Mouse (Mus musculus): ENCODE data around the gene C130050O18Rik.

DNA sequence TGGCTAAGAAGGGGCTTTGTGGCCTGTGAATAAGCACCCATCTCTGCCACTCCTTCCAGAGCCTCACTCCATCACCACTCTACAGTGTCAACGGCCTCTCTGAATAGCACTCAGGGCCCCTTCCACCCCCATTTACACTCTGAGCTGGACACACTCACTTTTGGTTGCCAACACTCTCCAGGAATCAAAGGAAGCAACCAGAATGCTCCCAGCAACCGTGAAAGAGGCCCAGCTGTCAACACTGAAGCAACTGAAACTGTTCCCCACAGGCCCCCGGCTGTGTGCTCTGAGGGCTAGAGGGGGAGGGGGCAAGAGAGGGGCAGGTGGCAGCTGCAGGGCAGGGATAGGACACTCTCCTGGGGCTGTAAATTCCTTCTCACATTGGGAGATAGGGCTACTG lies 13.6 kb downstream of the C130050O18Rik start:
- TF ChIP-seq CTCF (IDR thresholded peaks at IDR 0.05; ENCODE audit: extremely low read depth, insufficient read depth, low read length) = no peak
- no peak for TF ChIP-seq POLR2A (IDR thresholded peaks at IDR 0.05; ENCODE audit: extremely low read depth, insufficient read depth, low read length)
